Mouse (Mus musculus): ENCODE measurements at regions not wholly inside any gene's neighbourhood (a gene's known extent, or its start where the extent isn't known, plus 50 kb on each side); places are given as distances from the start of the nearest gene placed in this dataset.

DNA sequence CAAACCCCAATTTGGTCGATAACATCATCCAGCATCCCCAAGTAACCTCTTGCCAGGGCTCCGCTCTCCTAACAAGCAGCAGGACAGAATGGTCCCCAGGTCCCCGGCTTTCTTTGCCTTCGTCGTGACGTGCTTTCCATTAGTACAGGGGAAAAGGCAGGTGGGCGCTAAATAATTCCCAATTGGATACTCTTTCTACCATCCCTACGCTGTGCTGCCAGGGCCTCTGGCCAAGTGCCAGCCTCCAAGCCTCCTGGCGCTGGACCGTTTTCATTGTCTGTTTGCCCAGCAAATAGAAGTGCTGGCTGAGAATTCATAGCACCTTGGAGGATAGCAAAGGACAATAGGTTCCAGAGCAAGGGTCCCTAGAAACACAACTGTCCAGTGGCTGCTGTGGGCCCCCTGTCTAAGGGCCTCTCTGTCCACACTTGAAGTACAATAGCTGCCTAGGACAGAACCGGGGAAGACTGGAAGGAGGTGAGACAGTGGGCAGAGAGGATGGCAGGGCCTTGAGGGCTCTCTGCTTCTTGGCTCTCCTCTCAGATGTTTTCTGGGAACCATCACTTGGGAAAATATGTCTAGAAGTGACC, 298.9 kb downstream of the Bcor start:
- DNase-seq: peak; percentile 62 to 65

GRCm38 (mm10) chrX:11861892-11862291, 298.3 kb downstream of the Bcor start:
- DNase-seq: peak; percentile 28 to 43

DNA sequence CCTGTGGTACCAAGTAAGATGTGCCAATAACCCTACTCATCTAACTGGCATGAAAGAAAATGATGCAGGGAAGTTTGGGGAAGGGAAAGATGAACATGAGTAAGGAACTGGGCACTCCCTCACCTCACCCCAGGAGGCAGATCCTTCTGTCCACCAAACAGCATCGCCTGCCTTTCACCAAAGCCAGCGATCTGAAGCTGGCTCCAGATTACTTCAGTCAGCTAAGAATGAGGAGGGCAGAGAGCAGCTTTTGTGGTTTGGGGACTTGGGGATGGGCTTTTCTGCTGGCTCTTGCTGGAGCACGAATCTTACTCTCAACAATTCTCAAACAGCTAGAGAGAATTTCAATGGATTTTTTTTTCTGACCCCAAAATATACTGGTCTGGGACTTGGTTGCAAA, 297.0 kb downstream of the Bcor start:
- no peak for DNase-seq

DNA sequence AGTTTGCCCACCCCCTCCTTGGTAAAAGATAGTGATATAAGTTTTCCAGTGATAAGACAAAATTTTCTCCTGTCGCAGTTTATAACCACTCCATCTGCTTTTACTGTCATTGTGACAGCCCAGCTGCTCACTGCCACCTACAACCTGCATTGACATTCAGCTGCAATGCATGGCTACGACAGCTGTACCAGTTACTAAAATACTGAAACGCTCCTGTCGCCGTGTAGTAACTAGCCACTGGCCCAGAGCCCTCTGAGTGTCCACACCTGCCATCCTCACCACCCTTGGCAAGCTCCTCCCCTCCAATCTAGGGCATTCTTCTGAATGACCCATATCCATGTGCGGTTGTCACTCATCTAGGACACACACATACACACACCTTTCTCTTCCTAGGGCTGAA, 286.2 kb downstream of the Bcor start:
- no peak for DNase-seq

DNA sequence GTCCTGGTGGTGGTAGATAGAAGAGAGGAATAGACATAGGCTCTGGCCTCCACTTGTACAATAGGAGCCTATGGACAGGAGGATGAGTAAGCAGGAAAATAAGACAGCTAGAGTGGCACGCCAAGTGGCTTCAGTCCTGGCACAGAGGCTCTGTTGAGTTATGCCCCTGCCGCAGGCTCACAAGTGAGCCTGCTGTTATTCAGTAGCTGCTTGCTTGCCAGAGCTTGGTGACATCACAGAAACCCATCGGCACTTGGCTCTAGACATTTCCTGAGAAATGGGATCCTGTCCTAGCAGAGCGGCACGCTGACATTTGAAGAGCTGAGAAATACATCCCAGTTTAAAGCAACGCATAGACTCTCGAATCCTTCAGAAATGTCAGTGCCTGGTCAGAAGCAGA, 283.5 kb downstream of the Bcor start:
- peak; percentile 27 to 47 for DNase-seq

DNA sequence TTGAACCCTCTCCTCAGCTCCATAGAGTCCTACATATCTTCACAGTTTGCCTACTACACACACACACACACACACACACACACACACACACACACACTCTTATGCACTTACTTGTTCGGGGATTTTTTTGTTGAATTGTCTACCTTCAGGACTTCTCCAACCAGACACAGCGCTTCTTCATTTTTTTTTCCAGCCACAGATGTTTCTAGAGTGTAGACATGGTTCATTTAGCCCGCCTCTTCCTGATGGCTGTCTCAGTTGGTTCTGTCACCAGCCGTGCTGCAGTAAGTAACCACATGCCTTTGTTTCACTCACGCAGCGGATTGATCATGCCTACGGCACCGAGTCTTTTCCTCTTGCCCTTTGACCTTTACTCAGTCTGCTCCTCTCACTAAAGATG, 282.1 kb downstream of the Bcor start:
- no peak for DNase-seq

- peak in 1 of 2 experiments; percentile 19 for DNase-seq
Observed at GRCm38 (mm10) chrX:11880972-11881371, 279.2 kb downstream of the Bcor start.

GRCm38 (mm10) chrX:11883738-11884716, 276.1 kb downstream of the Bcor start:
- no peak for DNase-seq

DNA sequence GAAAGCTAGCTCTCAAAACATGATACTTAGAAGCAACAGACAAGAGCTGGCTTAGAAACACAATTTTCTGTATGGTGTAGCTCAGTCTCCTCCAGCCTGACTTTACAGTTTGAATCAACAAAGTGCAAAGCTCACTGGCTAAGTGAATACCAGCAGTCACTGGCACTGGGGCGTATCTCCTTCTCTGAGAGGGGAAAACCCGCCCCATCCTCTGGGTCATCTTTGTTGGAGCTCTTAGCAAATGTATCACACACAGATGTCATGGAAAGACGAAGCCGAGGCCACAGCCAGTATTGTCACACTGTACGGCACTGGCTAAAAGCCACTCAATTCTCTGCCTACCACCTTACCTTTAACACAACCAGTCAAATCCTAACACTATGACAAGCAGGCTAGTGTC, 267.8 kb downstream of the Bcor start:
- no peak for DNase-seq

GRCm38 (mm10) chrX:11893606-11894279, 266.4 kb downstream of the Bcor start:
- no peak for DNase-seq

- no peak for DNase-seq
Observed at GRCm38 (mm10) chrX:11894280-11894662, 265.9 kb downstream of the Bcor start.

DNA sequence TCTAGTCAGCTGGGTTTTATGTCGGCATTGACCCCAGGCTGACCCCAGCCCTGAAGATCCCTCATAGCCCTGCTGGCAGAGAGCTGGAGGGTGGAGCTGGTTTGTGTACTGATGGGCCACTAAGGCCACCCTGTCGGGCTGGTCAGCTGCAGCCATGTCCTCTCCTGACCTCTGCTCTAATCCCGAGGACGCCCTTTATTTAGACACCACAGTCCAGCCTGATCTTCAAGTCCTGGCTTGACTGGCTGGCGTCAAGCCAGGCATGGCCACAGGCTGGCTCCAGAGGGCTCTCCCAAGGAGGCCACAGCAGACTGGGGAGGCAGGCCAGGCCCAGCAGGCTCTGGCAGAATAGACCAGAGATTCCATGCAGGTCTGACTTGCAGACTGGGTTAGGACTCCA, 264.8 kb downstream of the Bcor start:
- DNase-seq: peak; percentile 16 to 24

DNA sequence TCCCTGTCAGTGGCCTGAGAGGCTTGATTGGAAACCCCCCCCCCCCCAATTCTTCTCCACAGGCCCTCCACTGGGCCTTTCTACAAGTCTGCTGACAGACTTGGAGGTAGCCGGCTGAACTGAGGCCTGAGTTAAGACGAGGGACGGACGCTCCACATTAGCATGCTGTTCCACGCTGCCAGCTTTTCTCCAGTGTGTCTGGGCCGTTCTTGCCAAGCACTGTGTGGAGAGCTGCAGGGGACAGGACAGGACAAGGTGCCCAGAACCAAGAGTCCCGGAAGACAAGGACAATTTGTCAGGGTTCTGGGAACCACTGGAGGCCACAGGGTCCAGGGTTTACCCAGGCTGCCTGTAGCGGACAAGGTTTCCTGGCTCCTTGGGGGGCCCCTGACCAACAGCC, 261.9 kb downstream of the Bcor start:
- DNase-seq: peak in 1 of 2 experiments; percentile 16

- DNase-seq: no peak
Observed at GRCm38 (mm10) chrX:11899051-11899450, 261.1 kb downstream of the Bcor start.

- DNase-seq: peak in 1 of 2 experiments; percentile 20
Observed at GRCm38 (mm10) chrX:11899914-11900313, 260.2 kb downstream of the Bcor start.

GRCm38 (mm10) chrX:11901791-11902190, 258.4 kb downstream of the Bcor start:
- DNase-seq: no peak

DNA sequence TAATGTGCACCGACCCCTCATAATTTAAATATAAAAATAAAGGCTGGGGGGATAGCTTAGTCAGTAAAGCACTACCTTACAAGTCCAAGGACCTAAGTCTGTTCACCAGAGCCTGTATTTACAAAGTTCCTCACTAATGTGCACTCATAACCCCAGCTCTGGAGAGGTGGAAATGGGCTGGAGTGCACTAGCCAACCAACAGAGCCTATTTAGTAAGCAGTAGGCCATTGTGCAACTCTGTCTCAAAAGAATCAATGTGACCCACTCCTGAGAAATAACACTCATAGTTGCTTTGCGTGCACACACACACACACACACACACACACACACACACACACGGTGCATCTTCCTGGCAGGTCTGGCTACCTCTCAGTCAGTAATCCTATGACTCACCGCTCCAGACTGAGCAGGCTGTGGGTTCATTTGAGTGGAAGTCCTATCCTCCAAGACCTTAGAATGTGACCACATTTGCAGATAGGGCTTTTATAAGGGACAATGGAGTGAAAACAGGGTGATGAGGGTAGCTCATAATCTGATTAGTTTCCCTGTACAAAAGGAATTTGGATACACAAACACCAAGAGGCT, 256.9 kb downstream of the Bcor start:
- DNase-seq: no peak

- DNase-seq: no peak
Observed at GRCm38 (mm10) chrX:11905231-11905630, 254.9 kb downstream of the Bcor start.

- no peak for DNase-seq
Observed at GRCm38 (mm10) chrX:11907167-11907566, 253.0 kb downstream of the Bcor start.

DNA sequence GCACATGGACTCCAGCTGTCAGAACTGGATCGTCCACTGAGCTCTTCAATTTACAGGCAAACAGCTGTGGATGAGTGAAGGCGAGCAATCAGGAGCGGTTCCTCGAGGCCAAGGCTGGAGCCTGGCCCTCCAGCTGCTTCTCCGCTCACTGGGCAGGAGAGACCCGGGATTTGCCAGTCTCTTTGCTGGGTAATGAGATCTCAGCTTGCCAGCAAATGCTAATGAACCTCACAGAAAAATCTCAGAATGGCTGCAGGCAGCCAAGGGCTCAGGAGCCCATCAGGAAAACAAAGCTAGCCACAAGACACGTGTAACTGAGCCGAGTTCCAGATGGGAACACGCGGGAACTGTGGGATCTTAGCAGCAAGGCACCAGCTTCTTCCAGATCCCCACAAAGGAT, 244.2 kb downstream of the Bcor start:
- DNase-seq: no peak

- DNase-seq: no peak
Observed at GRCm38 (mm10) chrX:11920231-11920630, 239.9 kb downstream of the Bcor start.

- no peak for DNase-seq
Observed at GRCm38 (mm10) chrX:11924639-11925302, 235.4 kb downstream of the Bcor start.

Measured in cerebellum, postnatal 14 days (tissue).